Mouse (Mus musculus) kidney, embryonic 15.5 days (tissue): ENCODE data around the gene Upb1. TPM values are rescaled to one million over a fixed set of nuclear protein-coding genes. Genes with fewer than 3 reads are reported as not detected.
"Not testable (repeated sequence)": the region's sequence is repeated elsewhere in the genome, so short reads cannot be mapped to it uniquely, and the experiment has no call there.

Experiments
- ATAC-seq: fragments of 200-750 bp; cut with Nextera tagmentation; replicated peaks from 2 replicates; pipeline ENCODE4 v1.8.0; 2017; ENCODE audit warnings: moderate TSS enrichment; ENCODE audit not compliant: low FRiP score
- H3K27ac ChIP-seq: fragments of 300-500 bp; sonication (generic); 2 replicates; pipeline ENCODE4 v1.5.1; 2015; ENCODE audit warnings: mild to moderate bottlenecking, inconsistent platforms
- H3K27me3 ChIP-seq: fragments of 300-500 bp; sonication (generic); 2 replicates; pipeline ENCODE4 v1.6.1; 2015; ENCODE audit warnings: inconsistent platforms
- H3K36me3 ChIP-seq: fragments of 300-500 bp; sonication (generic); 2 replicates; pipeline ENCODE4 v1.6.1; 2015; ENCODE audit warnings: inconsistent platforms
- H3K4me1 ChIP-seq: fragments of 300-500 bp; sonication (generic); 2 replicates; pipeline ENCODE4 v1.6.1; 2015; ENCODE audit warnings: inconsistent platforms
- H3K4me2 ChIP-seq: fragments of 300-500 bp; sonication (generic); 2 replicates; pipeline ENCODE4 v1.6.1; 2015; ENCODE audit warnings: moderate library complexity, mild to moderate bottlenecking, inconsistent platforms
- H3K4me3 ChIP-seq: fragments of 300-500 bp; sonication (generic); replicated peaks from 2 replicates; pipeline ENCODE4 v1.5.1; 2015; ENCODE audit warnings: mild to moderate bottlenecking, inconsistent platforms
- H3K9ac ChIP-seq: fragments of 300-500 bp; sonication (generic); 2 replicates; pipeline ENCODE4 v1.6.1; 2015; ENCODE audit warnings: mild to moderate bottlenecking, inconsistent platforms
- H3K9me3 ChIP-seq: fragments of 300-500 bp; sonication (generic); replicated peaks from 2 replicates; pipeline ENCODE4 v1.6.1; 2016; ENCODE audit warnings: inconsistent platforms
- WGBS: fragments of 180-500 bp; shearing (Covaris S2); methylation state at CpG from one replicate; pipeline ENCODE4 v1.1.7; 2015; ENCODE audit warnings: mixed read lengths; 5-methylcytosine and 5-hydroxymethylcytosine counted together
- polyA plus RNA-seq: library from polyadenylated mRNA; unstranded; fragments of >200 nt; fragmentation: Nextera tagmentation; extraction: Ambion mirVana; gene quantifications from 2 replicates; pipeline ENCODE4 v1.2.1, GENCODE M21; 2015

The Upb1 gene
- polyA plus RNA-seq, 1 experiment from 2014 or later = 1.6 TPM

DNA sequence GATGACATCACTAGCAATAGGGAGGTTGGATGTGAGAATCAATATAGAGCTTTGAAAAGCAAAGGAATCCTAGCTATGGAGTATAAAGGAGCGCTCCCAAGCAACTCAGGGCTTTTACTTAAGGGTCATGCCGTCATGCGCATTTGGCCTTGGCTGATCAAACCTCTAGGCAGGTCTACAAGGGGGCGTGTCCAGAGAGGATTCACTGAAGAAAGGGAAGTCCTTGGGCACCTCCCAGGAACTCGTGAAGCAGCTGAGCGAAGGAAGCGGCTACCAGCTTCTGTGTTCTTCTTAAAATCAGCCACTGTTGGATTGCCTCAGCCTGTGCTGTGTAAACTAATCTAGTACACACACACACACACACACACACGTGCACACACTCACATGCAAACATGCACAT lies 72.5 kb downstream of the Upb1 start:
- no peak overlapping the region for H3K9ac ChIP-seq
- no peak overlapping the region for H3K27ac ChIP-seq
- no peaks in the 10 kb centered on the region for H3K36me3 ChIP-seq
- ATAC-seq = no peak
- peaks cover 16% of the 10 kb centered on the region for H3K4me1 ChIP-seq
- no peak overlapping the region for H3K4me3 ChIP-seq
- H3K9me3 ChIP-seq = no peaks in the 10 kb centered on the region
- 79% methylated on average over 8 of the region's 8 CpGs for WGBS
- H3K27me3 ChIP-seq = no peaks in the 10 kb centered on the region
- no peak overlapping the region for H3K4me2 ChIP-seq

DNA sequence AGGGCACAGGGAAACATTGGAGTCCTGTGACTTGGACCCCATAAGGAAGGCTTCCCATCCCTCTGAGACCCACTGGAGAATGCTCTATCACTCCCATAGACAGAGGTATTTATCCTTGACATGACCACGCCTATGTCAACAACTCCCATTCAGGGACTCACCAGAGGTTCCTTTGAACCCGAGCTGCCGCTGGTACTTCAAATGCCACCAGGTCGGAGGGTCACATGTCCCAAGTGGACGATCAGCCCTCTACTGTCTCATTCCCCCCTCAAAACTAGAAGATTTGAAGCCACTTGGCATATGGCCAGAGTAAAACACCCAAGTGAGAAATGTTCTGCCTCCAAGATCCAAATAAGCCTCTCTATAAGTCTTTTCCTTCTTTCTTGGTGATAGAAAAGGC lies 73.7 kb downstream of the Upb1 start:
- Histone ChIP-seq H3K4me2 (no peak overlapping the region), H3K4me3 (no peak overlapping the region), H3K4me1 (peaks cover 16% of the 10 kb centered on the region), H3K9me3 (no peaks in the 10 kb centered on the region), H3K27ac (0 out of 2 replicates have a peak overlapping the region, but pooled peaks have one; percentile 32), H3K36me3 (no peaks in the 10 kb centered on the region), H3K27me3 (no peaks in the 10 kb centered on the region), H3K9ac (no peak overlapping the region)
- no peak for ATAC-seq
- 19% methylated on average over 5 of the region's 5 CpGs for WGBS

- H3K4me1 ChIP-seq = peaks cover 16% of the 10 kb centered on the region
- not testable (repeated sequence) for H3K9ac ChIP-seq, H3K27me3 ChIP-seq, H3K36me3 ChIP-seq, H3K4me3 ChIP-seq, H3K4me2 ChIP-seq, H3K9me3 ChIP-seq
- WGBS = 49% methylated on average over 5 of the region's 6 CpGs
- 0 out of 2 replicates have a peak, but pooled peaks have one; percentile 36 for ATAC-seq
- 0 out of 2 replicates have a peak overlapping the region, but pooled peaks have one; percentile 32 for H3K27ac ChIP-seq
Measured at GRCm38 (mm10) chr10:75475139-75475850, 74.4 kb downstream of the Upb1 start.

DNA sequence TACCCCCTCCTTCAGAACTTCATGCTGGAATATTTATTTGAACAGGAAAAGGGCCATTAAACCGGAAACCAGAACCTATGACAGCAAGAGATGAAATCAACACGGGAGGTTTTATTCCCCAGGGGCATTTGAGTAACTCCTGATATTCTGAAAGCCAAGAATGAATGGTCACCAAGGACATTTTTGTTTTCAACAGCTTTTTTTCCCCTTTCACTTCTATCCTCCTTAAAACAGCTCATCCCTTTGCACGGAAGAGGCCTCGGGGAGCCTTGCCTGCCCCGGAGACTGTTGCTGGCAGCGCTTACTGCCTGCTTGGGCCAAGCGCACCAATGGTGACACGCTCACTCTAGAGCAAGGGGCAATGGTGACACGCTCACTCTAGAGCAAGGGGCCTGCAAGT lies 76.1 kb downstream of the Upb1 start:
- Histone ChIP-seq H3K9ac (no peak overlapping the region), H3K27me3 (no peaks in the 10 kb centered on the region), H3K9me3 (no peaks in the 10 kb centered on the region), H3K4me3 (no peak overlapping the region), H3K4me2 (no peak overlapping the region), H3K27ac (0 out of 2 replicates have a peak overlapping the region, but pooled peaks have one; percentile 45), H3K36me3 (no peaks in the 10 kb centered on the region), H3K4me1 (peaks cover 16% of the 10 kb centered on the region)
- WGBS = 55% methylated on average over 9 of the region's 9 CpGs
- no peak; the same call in 1 of the 2 replicates for ATAC-seq

GRCm38 (mm10) chr10:75479955-75480354 lies 79.0 kb downstream of the Upb1 start:
- Histone ChIP-seq H3K27ac (no peak overlapping the region), H3K9me3 (no peaks in the 10 kb centered on the region), H3K27me3 (no peaks in the 10 kb centered on the region), H3K4me1 (peaks cover 13% of the 10 kb centered on the region), H3K4me2 (no peak overlapping the region), H3K4me3 (no peak overlapping the region), H3K36me3 (no peaks in the 10 kb centered on the region), H3K9ac (no peak overlapping the region)
- ATAC-seq = no peak
- WGBS = 88% methylated on average over 2 of the region's 2 CpGs

GRCm38 (mm10) chr10:75481703-75482102 lies 80.8 kb downstream of the Upb1 start:
- H3K36me3 ChIP-seq = no peaks in the 10 kb centered on the region
- H3K9me3 ChIP-seq = no peaks in the 10 kb centered on the region
- WGBS = 75% methylated on average over 4 of the region's 4 CpGs
- no peak overlapping the region for H3K4me3 ChIP-seq
- H3K27me3 ChIP-seq = no peaks in the 10 kb centered on the region
- H3K4me1 ChIP-seq = peaks cover 19% of the 10 kb centered on the region
- H3K27ac ChIP-seq = no peak overlapping the region
- H3K4me2 ChIP-seq = no peak overlapping the region
- ATAC-seq = no peak
- no peak overlapping the region for H3K9ac ChIP-seq

GRCm38 (mm10) chr10:75482271-75482670 lies 81.4 kb downstream of the Upb1 start:
- 75% methylated on average over 5 of the region's 5 CpGs for WGBS
- Histone ChIP-seq H3K9ac (no peak overlapping the region), H3K27ac (no peak overlapping the region), H3K36me3 (no peaks in the 10 kb centered on the region), H3K4me2 (no peak overlapping the region), H3K4me3 (no peak overlapping the region), H3K4me1 (peaks cover 13% of the 10 kb centered on the region), H3K27me3 (no peaks in the 10 kb centered on the region), H3K9me3 (no peaks in the 10 kb centered on the region)
- no peak for ATAC-seq

- H3K27ac ChIP-seq = no peak overlapping the region
- 87% methylated on average over 11 of the region's 11 CpGs for WGBS
- H3K4me3 ChIP-seq = no peak overlapping the region
- no peak overlapping the region for H3K4me2 ChIP-seq
- H3K9me3 ChIP-seq = no peaks in the 10 kb centered on the region
- no peaks in the 10 kb centered on the region for H3K27me3 ChIP-seq
- no peaks in the 10 kb centered on the region for H3K36me3 ChIP-seq
- peaks cover 12% of the 10 kb centered on the region; the same call in 1 of the 2 replicates for H3K4me1 ChIP-seq
- H3K9ac ChIP-seq = no peak overlapping the region
- no peak for ATAC-seq
Measured at GRCm38 (mm10) chr10:75482919-75483483, 82.1 kb downstream of the Upb1 start.

- no peak overlapping the region for H3K27ac ChIP-seq
- ATAC-seq = no peak
Measured at GRCm38 (mm10) chr10:75484066-75484465, 83.2 kb downstream of the Upb1 start.

GRCm38 (mm10) chr10:75484767-75485166 lies 83.9 kb downstream of the Upb1 start:
- no peaks in the 10 kb centered on the region for H3K9me3 ChIP-seq
- WGBS = 68% methylated on average over 6 of the region's 6 CpGs
- H3K27ac ChIP-seq = no peak overlapping the region
- H3K4me2 ChIP-seq = no peak overlapping the region
- H3K9ac ChIP-seq = no peak overlapping the region
- ATAC-seq = no peak
- no peak overlapping the region for H3K4me3 ChIP-seq
- H3K27me3 ChIP-seq = no peaks in the 10 kb centered on the region
- peaks cover 12% of the 10 kb centered on the region; the same call in 1 of the 2 replicates for H3K4me1 ChIP-seq
- no peaks in the 10 kb centered on the region for H3K36me3 ChIP-seq

More at GRCm38 (mm10) chr10:75484066-75484465, 83.2 kb downstream of the Upb1 start:
- Histone ChIP-seq H3K27me3 (no peaks in the 10 kb centered on the region), H3K4me2 (no peak overlapping the region), H3K9me3 (no peaks in the 10 kb centered on the region), H3K36me3 (no peaks in the 10 kb centered on the region), H3K4me1 (peaks cover 12% of the 10 kb centered on the region; the same call in 1 of the 2 replicates), H3K9ac (no peak overlapping the region), H3K4me3 (no peak overlapping the region)
- 91% methylated on average over 6 of the region's 6 CpGs for WGBS

DNA sequence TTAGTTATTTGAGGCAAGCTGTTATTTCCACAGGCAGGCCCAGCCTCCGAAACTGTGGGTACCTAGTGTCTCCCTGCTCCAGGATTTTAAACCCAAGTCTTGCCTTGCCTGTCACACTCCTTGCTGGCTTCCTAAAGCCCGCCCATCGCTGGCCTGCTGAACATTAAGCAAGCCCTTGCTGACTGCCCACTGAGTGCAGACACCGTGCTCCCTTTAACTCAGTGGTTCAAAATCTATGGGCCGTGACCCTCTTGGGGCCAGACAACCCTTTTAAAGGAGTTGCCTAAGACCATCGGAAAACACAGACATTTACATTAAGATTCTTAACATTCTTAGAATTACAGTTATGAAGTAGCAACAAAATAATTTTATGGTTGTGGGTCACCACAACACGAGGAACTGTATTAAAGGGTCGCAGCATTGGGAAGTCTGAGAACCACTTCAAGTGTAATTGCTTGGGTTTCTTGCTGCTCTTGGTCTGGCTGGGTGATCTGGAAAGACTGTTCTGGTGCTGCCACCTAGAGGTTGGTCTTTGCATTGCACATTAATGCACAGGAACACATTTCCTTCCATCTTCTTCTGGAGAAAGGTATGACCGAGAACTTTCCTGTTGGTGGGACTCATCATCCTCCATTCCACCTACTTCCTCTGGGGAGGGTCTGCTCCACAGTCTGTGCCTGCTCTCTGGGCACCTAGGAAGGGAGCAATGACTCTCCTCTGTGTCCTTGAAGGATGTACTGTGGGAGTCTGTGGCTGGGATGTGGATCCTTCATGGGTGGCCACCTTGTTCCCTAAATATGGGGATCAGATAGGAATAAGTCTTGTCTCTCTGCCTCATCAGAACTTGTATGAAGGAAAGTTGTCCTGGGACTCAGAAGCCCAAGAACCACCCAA lies 85.4 kb downstream of the Upb1 start:
- WGBS = 23% methylated on average over 9 of the region's 9 CpGs
- Histone ChIP-seq H3K36me3 (no peaks in the 10 kb centered on the region), H3K9me3 (no peaks in the 10 kb centered on the region), H3K27ac (peak overlapping the region; percentile 45), H3K4me3 (no peak overlapping the region), H3K9ac (no peak overlapping the region), H3K4me1 (peaks cover 12% of the 10 kb centered on the region; the same call in 1 of the 2 replicates), H3K27me3 (no peaks in the 10 kb centered on the region), H3K4me2 (no peak overlapping the region)
- ATAC-seq = peak; percentile 80

DNA sequence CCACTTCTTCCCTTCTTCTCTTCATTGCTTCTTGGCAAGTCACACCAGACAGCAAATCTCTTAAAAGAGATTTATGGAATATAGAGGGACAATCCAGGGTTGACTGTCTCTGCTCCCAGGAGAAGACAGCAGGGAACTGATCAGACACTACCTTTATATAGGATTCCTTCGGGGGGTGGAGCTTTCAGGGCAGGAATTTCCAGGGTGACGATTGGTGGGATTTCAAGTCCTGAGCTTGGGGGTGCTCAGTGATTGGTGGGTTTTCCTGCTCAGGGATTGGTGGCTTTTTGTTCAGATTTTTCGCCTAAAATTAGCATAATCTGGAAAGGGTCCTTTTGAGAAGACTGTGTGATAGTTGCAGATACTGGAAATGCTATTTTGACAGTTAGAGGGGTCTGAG lies 86.2 kb downstream of the Upb1 start:
- no peak overlapping the region for H3K4me3 ChIP-seq
- H3K4me2 ChIP-seq = no peak overlapping the region
- peaks cover 12% of the 10 kb centered on the region; the same call in 1 of the 2 replicates for H3K4me1 ChIP-seq
- H3K27ac ChIP-seq = no peak overlapping the region
- H3K9me3 ChIP-seq = no peaks in the 10 kb centered on the region
- H3K36me3 ChIP-seq = no peaks in the 10 kb centered on the region
- WGBS = 77% methylated on average over 3 of the region's 3 CpGs
- no peak for ATAC-seq
- H3K9ac ChIP-seq = no peak overlapping the region
- no peaks in the 10 kb centered on the region for H3K27me3 ChIP-seq
